In genomic region chr3:53522794-53523193, GRCm38 (mm10) we compare ENCODE assay signal across 37 mouse cellular contexts. TPM values are rescaled to one million over a fixed set of nuclear protein-coding genes. Genes with fewer than 3 reads are reported as not detected.
DNase-seq lines count a peak whose midpoint lies in the region; ATAC-seq and TF ChIP-seq lines count a peak whose summit lies in the region.
"Had no signal": no experiment of that assay in that cellular context is flagged by ENCODE, and none has a peak within 500 bp of the region (broad histone marks: within the 10 kb centered on the region; RNA-seq: fewer than 3 reads in every experiment).

No protein-coding gene starts in this region.

- no peaks in the 10 kb centered on the region for H3K36me3 ChIP-seq in forebrain, postnatal 0 days (ENCODE audit: insufficient read depth)
- no peaks in the 10 kb centered on the region for H3K36me3 ChIP-seq in forebrain, embryonic 14.5 days (ENCODE audit: control insufficient read depth, insufficient read depth, low read length)
- H3K36me3 ChIP-seq in midbrain, embryonic 14.5 days (ENCODE audit: control insufficient read depth, insufficient read depth, low read length) = no peaks in the 10 kb centered on the region
- no peaks in the 10 kb centered on the region for H3K36me3 ChIP-seq in midbrain, embryonic 15.5 days (replicated peaks)
- H3K36me3 ChIP-seq: embryonic facial prominence, embryonic 15.5 days; limb, embryonic 13.5 days had no signal

- no peak overlapping the region for H3K4me3 ChIP-seq in forebrain, postnatal 0 days (ENCODE audit: low read depth, low read length)
- no peak overlapping the region for H3K4me3 ChIP-seq in forebrain, embryonic 14.5 days (ENCODE audit: low read depth, low read length)
- no peak overlapping the region for H3K4me3 ChIP-seq in layer of hippocampus, adult 2 months
- no peak overlapping the region for H3K4me3 ChIP-seq in midbrain, embryonic 14.5 days (replicated peaks; ENCODE audit: low read depth, low read length)
- H3K4me3 ChIP-seq in midbrain, embryonic 15.5 days = no peak overlapping the region
- H3K4me3 ChIP-seq: embryonic facial prominence, embryonic 10.5 days; embryonic facial prominence, embryonic 15.5 days; forebrain, embryonic 13.5 days; heart, adult 2 months; heart, embryonic 12.5 days; limb, embryonic 13.5 days; lung, embryonic 15.5 days; midbrain, embryonic 10.5 days had no signal

- no peak for TF ChIP-seq CTCF in forebrain, postnatal 0 days (IDR thresholded peaks at IDR 0.05; ENCODE audit: low read depth)
- no peak for TF ChIP-seq CTCF in layer of hippocampus, adult 2 months (conservative IDR thresholded peaks at IDR 0.05)

- no peaks in the 10 kb centered on the region for H3K4me1 ChIP-seq in forebrain, postnatal 0 days (ENCODE audit: insufficient read depth)
- H3K4me1 ChIP-seq in forebrain, embryonic 14.5 days (ENCODE audit: control insufficient read depth, insufficient read depth, low read length) = no peaks in the 10 kb centered on the region
- H3K4me1 ChIP-seq in midbrain, embryonic 14.5 days (ENCODE audit: control insufficient read depth, insufficient read depth, low read length) = no peaks in the 10 kb centered on the region
- H3K4me1 ChIP-seq in midbrain, embryonic 15.5 days = peaks cover 4% of the 10 kb centered on the region; the same call in 1 of the 2 replicates
- H3K4me1 ChIP-seq: embryonic facial prominence, embryonic 10.5 days; embryonic facial prominence, embryonic 15.5 days; forebrain, embryonic 13.5 days; heart, embryonic 12.5 days; limb, embryonic 13.5 days had no signal

- no peak overlapping the region for H3K9ac ChIP-seq in forebrain, postnatal 0 days
- no peak overlapping the region for H3K9ac ChIP-seq in forebrain, embryonic 14.5 days (ENCODE audit: low read length)
- H3K9ac ChIP-seq in midbrain, embryonic 14.5 days (replicated peaks; ENCODE audit: low read length) = no peak overlapping the region
- H3K9ac ChIP-seq in midbrain, embryonic 15.5 days = no peak overlapping the region
- H3K9ac ChIP-seq: embryonic facial prominence, embryonic 15.5 days; forebrain, embryonic 13.5 days; heart, embryonic 12.5 days; limb, embryonic 13.5 days; lung, embryonic 15.5 days had no signal

- H3K27me3 ChIP-seq in forebrain, postnatal 0 days (ENCODE audit: insufficient read depth, low read length) = no peaks in the 10 kb centered on the region
- H3K27me3 ChIP-seq in forebrain, embryonic 14.5 days (replicated peaks; ENCODE audit: control insufficient read depth, insufficient read depth, low read length) = no peaks in the 10 kb centered on the region
- H3K27me3 ChIP-seq in midbrain, embryonic 14.5 days (ENCODE audit: control insufficient read depth, insufficient read depth, low read length) = no peaks in the 10 kb centered on the region
- H3K27me3 ChIP-seq in midbrain, embryonic 15.5 days (replicated peaks) = no peaks in the 10 kb centered on the region
- H3K27me3 ChIP-seq: embryonic facial prominence, embryonic 15.5 days; forebrain, embryonic 13.5 days; heart, embryonic 12.5 days; limb, embryonic 13.5 days; lung, embryonic 15.5 days had no signal

- H3K27ac ChIP-seq in forebrain, postnatal 0 days (ENCODE audit: low read depth, low read length) = 0 out of 2 replicates have a peak overlapping the region, but pooled peaks have one; percentile 0
- no peak overlapping the region for H3K27ac ChIP-seq in forebrain, embryonic 14.5 days (ENCODE audit: low read depth, low read length)
- H3K27ac ChIP-seq in layer of hippocampus, adult 2 months = peak overlapping the region; percentile 77
- H3K27ac ChIP-seq in midbrain, embryonic 14.5 days (replicated peaks; ENCODE audit: low read depth, low read length) = no peak overlapping the region
- no peak overlapping the region for H3K27ac ChIP-seq in midbrain, embryonic 15.5 days
- H3K27ac ChIP-seq: embryonic facial prominence, embryonic 10.5 days; embryonic facial prominence, embryonic 15.5 days; forebrain, embryonic 13.5 days; heart, adult 2 months; limb, embryonic 13.5 days; lung, embryonic 15.5 days; midbrain, embryonic 10.5 days had no signal

- no peak overlapping the region for H3K4me2 ChIP-seq in forebrain, postnatal 0 days (ENCODE audit: low read depth)
- no peak overlapping the region for H3K4me2 ChIP-seq in forebrain, embryonic 14.5 days (ENCODE audit: low read length)
- no peak overlapping the region for H3K4me2 ChIP-seq in midbrain, embryonic 14.5 days (ENCODE audit: low read length)
- no peak overlapping the region for H3K4me2 ChIP-seq in midbrain, embryonic 15.5 days
- H3K4me2 ChIP-seq: embryonic facial prominence, embryonic 15.5 days; forebrain, embryonic 13.5 days; heart, embryonic 12.5 days; limb, embryonic 13.5 days; liver, embryonic 11.5 days; lung, embryonic 15.5 days had no signal

- H3K9me3 ChIP-seq in forebrain, postnatal 0 days (ENCODE audit: low read length) = no peaks in the 10 kb centered on the region
- H3K9me3 ChIP-seq in forebrain, embryonic 14.5 days (replicated peaks; ENCODE audit: control insufficient read depth, low read length) = no peaks in the 10 kb centered on the region
- no peaks in the 10 kb centered on the region for H3K9me3 ChIP-seq in midbrain, embryonic 14.5 days (ENCODE audit: control insufficient read depth, low read length)
- H3K9me3 ChIP-seq in midbrain, embryonic 15.5 days = no peaks in the 10 kb centered on the region
- H3K9me3 ChIP-seq: embryonic facial prominence, embryonic 10.5 days; embryonic facial prominence, embryonic 15.5 days; forebrain, embryonic 13.5 days; heart, embryonic 12.5 days; limb, embryonic 13.5 days; lung, embryonic 15.5 days; midbrain, embryonic 10.5 days had no signal

- ATAC-seq in forebrain, postnatal 0 days = peak; percentile 23; the same call in 1 of the 2 replicates
- ATAC-seq in forebrain, embryonic 14.5 days = no peak
- no peak for ATAC-seq in midbrain, embryonic 14.5 days (ENCODE audit: low FRiP score, low TSS enrichment)
- ATAC-seq in midbrain, embryonic 15.5 days (replicated peaks) = no peak
- ATAC-seq: activated CD4-positive, CD25-positive, alpha-beta regulatory T cell, adult 4 months; forebrain, embryonic 13.5 days; inflammation-experienced regulatory T-cells, adult 6 months had no signal

- 58% methylated on average over 10 of the region's 10 CpGs for WGBS in forebrain, postnatal 0 days
- WGBS in forebrain, embryonic 14.5 days = 71% methylated on average over 10 of the region's 10 CpGs
- 80% methylated on average over 10 of the region's 10 CpGs for WGBS in midbrain, embryonic 14.5 days
- WGBS in midbrain, embryonic 15.5 days = 65% methylated on average over 10 of the region's 10 CpGs

- DNase-seq in forebrain, postnatal 0 days = no peak
- no peak for DNase-seq in forebrain, embryonic 14.5 days (ENCODE audit: low spot score)
- peak in 1 of 2 experiments; percentile 4 for DNase-seq in layer of hippocampus, adult 2 months (ENCODE audit: low spot score in 2 of 2)
- no peak for DNase-seq in layer of hippocampus, adult 11-12 months (ENCODE audit: low spot score)
- peak; percentile 12 for DNase-seq in midbrain, embryonic 14.5 days
- no peak for DNase-seq in retina, embryonic 14.5 days (ENCODE audit: low spot score)
- DNase-seq: adrenal gland, adult 2 months; adrenal gland, postnatal 36 days; B cell, adult 2 months; cerebellum, adult 9-10 months; gastrocnemius, postnatal 36 days; heart, adult 2 months; kidney, adult 11 months; kidney, postnatal 14 days; right cerebral cortex, adult 18-20 months; spleen, adult 18-20 months; thymus, postnatal 14 days had no signal

RNA-seq across cellular contexts. Expression of gene Stoml3, which starts 34.3 kb away (rescaled TPM):
- 0.19 TPM in 1 of 2 replicates, not detected in the other for total RNA-seq in forebrain, postnatal 0 days (2014; rRNA removed)
- 0.19 and 0.20 TPM in 2 replicates for polyA plus RNA-seq in forebrain, postnatal 0 days (2015; fragmentation: Nextera tagmentation; extraction: Ambion mirVana)
- polyA plus RNA-seq in forebrain, embryonic 14.5 days (2014; fragmentation: Nextera tagmentation; extraction: Ambion mirVana) = not detected in 2 replicates
- total RNA-seq in layer of hippocampus, adult 2 months (2021) = under 1 TPM; 0.33 to 0.37 TPM
- not detected in 2 replicates for polyA plus RNA-seq in midbrain, embryonic 14.5 days (2014; fragmentation: Nextera tagmentation; extraction: Ambion mirVana)
- polyA plus RNA-seq in midbrain, embryonic 15.5 days (2015; fragmentation: Nextera tagmentation; extraction: Ambion mirVana) = not detected in 2 replicates
- total RNA-seq: adrenal gland, adult 2 months; adrenal gland, postnatal 36 days; ES-E14; gastrocnemius, adult 18-20 months; gastrocnemius, postnatal 36 days; heart, adult 2 months; hematopoietic stem cell, adult 5-6 weeks; left cerebral cortex, postnatal 36 days; megakaryocyte progenitor cell, adult 5-6 weeks had no signal
- polyA plus RNA-seq: activated CD4-positive, CD25-positive, alpha-beta regulatory T cell, adult 4 months; adrenal gland, adult 2 months; embryonic facial prominence, embryonic 10.5 days; forebrain, embryonic 13.5 days; heart, adult 2 months; heart, embryonic 12.5 days; heart, postnatal 0 days; inflammation-experienced regulatory T-cells, adult 6 months; liver, embryonic 11.5 days; liver, embryonic 16.5 days; midbrain, embryonic 10.5 days; neural tube, embryonic 11.5 days; urinary bladder, adult 2 months had no signal

RNA-seq across cellular contexts. Expression of gene Proser1, which starts 59.3 kb away (rescaled TPM):
- total RNA-seq in forebrain, postnatal 0 days (2014; rRNA removed) = 7.4 and 9.2 TPM in 2 replicates
- 8.0 and 12.1 TPM in 2 replicates for polyA plus RNA-seq in forebrain, postnatal 0 days (2015; fragmentation: Nextera tagmentation; extraction: Ambion mirVana)
- 13.7 and 18.7 TPM in 2 replicates for polyA plus RNA-seq in forebrain, embryonic 14.5 days (2014; fragmentation: Nextera tagmentation; extraction: Ambion mirVana)
- total RNA-seq in layer of hippocampus, adult 2 months (2021) = 10 to 100 TPM; 24.8 to 29.6 TPM
- 20.9 and 21.8 TPM in 2 replicates for polyA plus RNA-seq in midbrain, embryonic 14.5 days (2014; fragmentation: Nextera tagmentation; extraction: Ambion mirVana)
- polyA plus RNA-seq in midbrain, embryonic 15.5 days (2015; fragmentation: Nextera tagmentation; extraction: Ambion mirVana) = 22.9 and 23.2 TPM in 2 replicates

RNA-seq across cellular contexts. Expression of gene Nhlrc3, which starts 59.7 kb away (rescaled TPM):
- total RNA-seq in forebrain, postnatal 0 days (2014; rRNA removed) = 13.8 and 14.7 TPM in 2 replicates
- polyA plus RNA-seq in forebrain, postnatal 0 days (2015; fragmentation: Nextera tagmentation; extraction: Ambion mirVana) = 5.5 and 7.0 TPM in 2 replicates
- polyA plus RNA-seq in forebrain, embryonic 14.5 days (2014; fragmentation: Nextera tagmentation; extraction: Ambion mirVana) = 7.0 and 8.5 TPM in 2 replicates
- total RNA-seq in layer of hippocampus, adult 2 months (2021) = 10 to 100 TPM in 1 of 2 experiments, 1 to 10 TPM in 1; 9.8 to 11.7 TPM
- polyA plus RNA-seq in midbrain, embryonic 14.5 days (2014; fragmentation: Nextera tagmentation; extraction: Ambion mirVana) = 7.9 and 10.0 TPM in 2 replicates
- polyA plus RNA-seq in midbrain, embryonic 15.5 days (2015; fragmentation: Nextera tagmentation; extraction: Ambion mirVana) = 9.3 and 11.6 TPM in 2 replicates

Comparison
In these comparisons a context has a peak if more than half of its experiments do, and no peak if none do; other contexts are left out.
1. H3K27ac ChIP-seq: peak in forebrain, postnatal 0 days (single experiment) and layer of hippocampus, adult 2 months (single experiment); none in forebrain, embryonic 14.5 days (single experiment), midbrain, embryonic 14.5 days (single experiment) and midbrain, embryonic 15.5 days (single experiment).